Mouse (Mus musculus): ENCODE results near the gene Fblim1. TPM values are rescaled to one million over a fixed set of nuclear protein-coding genes. Genes with fewer than 3 reads are reported as not detected.

The Fblim1 gene
- polyA plus RNA-seq, 1 experiment from 2014 or later, result 77.2 TPM

DNA sequence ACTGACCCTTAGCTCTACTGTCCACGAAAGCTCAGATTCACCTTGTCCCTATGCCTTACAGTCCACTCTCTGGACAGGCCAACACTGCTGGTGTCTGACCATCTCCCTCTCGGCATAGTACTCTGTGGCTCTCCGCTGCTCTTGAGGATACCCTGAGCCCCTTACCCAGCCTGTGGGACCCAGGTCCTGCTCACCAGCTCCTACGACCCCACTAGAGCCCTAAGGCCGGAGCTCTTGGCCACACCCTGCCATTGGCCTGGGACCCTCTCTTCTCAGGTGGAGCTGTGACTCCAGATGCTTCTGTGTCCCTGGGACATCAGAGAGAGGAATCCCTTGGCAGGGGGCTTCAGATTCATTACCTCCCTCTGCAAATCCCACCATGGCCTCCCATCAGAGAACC is 475 bp downstream of the Fblim1 start:
- Histone ChIP-seq H3K9ac (ENCODE audit: low read length) (no peak overlapping the region), H3K4me3 (replicated peaks; ENCODE audit: low read length) (no peak overlapping the region), H3K4me2 (ENCODE audit: low read depth, low read length) (no peak overlapping the region), H3K9me3 (replicated peaks; ENCODE audit: control insufficient read depth, low read length) (no peaks in the 10 kb centered on the region), H3K27ac (ENCODE audit: low read length) (no peak overlapping the region; the same call in 1 of the 2 replicates), H3K4me1 (ENCODE audit: control insufficient read depth, insufficient read depth, low read length) (peaks cover 26% of the 10 kb centered on the region), H3K27me3 (ENCODE audit: control insufficient read depth, insufficient read depth, low read length) (no peaks in the 10 kb centered on the region), H3K36me3 (ENCODE audit: control insufficient read depth, insufficient read depth, low read length) (no peaks in the 10 kb centered on the region)
- no peak for ATAC-seq (ENCODE audit: insufficient read depth, low FRiP score)
- 91% methylated on average over 5 of the region's 5 CpGs for WGBS

DNA sequence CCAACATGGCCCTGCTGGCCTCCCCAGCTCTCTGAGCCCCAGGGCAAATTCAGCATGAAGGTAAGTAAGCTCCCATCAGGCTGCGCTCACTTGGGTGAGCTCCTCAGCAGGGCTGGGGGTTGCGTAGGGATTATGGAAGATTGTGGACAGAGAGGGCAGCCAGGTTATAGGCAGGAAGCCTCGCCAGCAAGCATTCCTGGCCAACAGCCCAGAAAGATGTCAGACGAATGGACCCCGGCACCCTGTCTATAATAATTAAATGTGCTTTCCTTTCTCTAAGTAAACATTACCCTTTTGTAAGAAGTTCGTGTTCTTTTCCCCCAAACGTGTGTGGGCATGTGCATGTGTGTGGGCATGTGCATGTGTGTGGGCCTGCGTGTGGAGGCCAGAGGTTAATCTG is 1.4 kb downstream of the Fblim1 start:
- H3K27me3 ChIP-seq (ENCODE audit: control insufficient read depth, insufficient read depth, low read length), result no peaks in the 10 kb centered on the region
- 22% methylated on average over 8 of the region's 8 CpGs for WGBS
- peak; percentile 21; the same call in 1 of the 2 replicates for ATAC-seq (ENCODE audit: insufficient read depth, low FRiP score)
- H3K4me2 ChIP-seq (ENCODE audit: low read depth, low read length), result 0 out of 2 replicates have a peak overlapping the region, but pooled peaks have one; percentile 17
- H3K27ac ChIP-seq (ENCODE audit: low read length), result peak overlapping the region; percentile 79
- H3K9me3 ChIP-seq (replicated peaks; ENCODE audit: control insufficient read depth, low read length), result no peaks in the 10 kb centered on the region
- H3K4me3 ChIP-seq (replicated peaks; ENCODE audit: low read length), result no peak overlapping the region
- peaks cover 33% of the 10 kb centered on the region for H3K4me1 ChIP-seq (ENCODE audit: control insufficient read depth, insufficient read depth, low read length)
- no peaks in the 10 kb centered on the region for H3K36me3 ChIP-seq (ENCODE audit: control insufficient read depth, insufficient read depth, low read length)
- H3K9ac ChIP-seq (ENCODE audit: low read length), result peak overlapping the region; percentile 40; the same call in 1 of the 2 replicates

DNA sequence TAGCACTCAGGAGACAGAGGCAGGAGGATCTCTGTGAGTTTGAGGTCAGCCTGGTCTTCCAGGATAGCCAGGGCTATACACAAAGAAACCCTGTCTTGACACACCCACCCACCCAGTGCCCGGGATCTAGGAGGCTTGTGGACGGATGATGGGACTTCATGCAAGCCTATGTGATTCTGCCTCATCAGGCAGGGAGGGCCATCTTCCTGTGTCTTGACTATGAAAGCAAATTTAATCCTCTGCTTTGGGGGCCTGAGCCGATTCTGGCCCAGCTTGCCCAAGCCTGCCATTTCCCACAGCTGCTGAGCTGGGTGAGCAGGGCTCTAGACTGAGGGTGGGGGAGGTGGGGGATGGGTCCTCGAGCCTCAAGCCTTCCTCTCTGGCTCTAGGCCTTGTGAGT is 2.0 kb downstream of the Fblim1 start:
- no peaks in the 10 kb centered on the region for H3K36me3 ChIP-seq (ENCODE audit: control insufficient read depth, insufficient read depth, low read length)
- no peaks in the 10 kb centered on the region for H3K27me3 ChIP-seq (ENCODE audit: control insufficient read depth, insufficient read depth, low read length)
- H3K9me3 ChIP-seq (replicated peaks; ENCODE audit: control insufficient read depth, low read length), result no peaks in the 10 kb centered on the region
- peak overlapping the region; percentile 79 for H3K27ac ChIP-seq (ENCODE audit: low read length)
- H3K4me1 ChIP-seq (ENCODE audit: control insufficient read depth, insufficient read depth, low read length), result peaks cover 33% of the 10 kb centered on the region
- H3K4me3 ChIP-seq (replicated peaks; ENCODE audit: low read length), result no peak overlapping the region
- 53% methylated on average over 4 of the region's 4 CpGs for WGBS
- H3K9ac ChIP-seq (ENCODE audit: low read length), result peak overlapping the region; percentile 40; the same call in 1 of the 2 replicates
- 0 out of 2 replicates have a peak overlapping the region, but pooled peaks have one; percentile 17 for H3K4me2 ChIP-seq (ENCODE audit: low read depth, low read length)
- ATAC-seq (ENCODE audit: insufficient read depth, low FRiP score), result no peak

DNA sequence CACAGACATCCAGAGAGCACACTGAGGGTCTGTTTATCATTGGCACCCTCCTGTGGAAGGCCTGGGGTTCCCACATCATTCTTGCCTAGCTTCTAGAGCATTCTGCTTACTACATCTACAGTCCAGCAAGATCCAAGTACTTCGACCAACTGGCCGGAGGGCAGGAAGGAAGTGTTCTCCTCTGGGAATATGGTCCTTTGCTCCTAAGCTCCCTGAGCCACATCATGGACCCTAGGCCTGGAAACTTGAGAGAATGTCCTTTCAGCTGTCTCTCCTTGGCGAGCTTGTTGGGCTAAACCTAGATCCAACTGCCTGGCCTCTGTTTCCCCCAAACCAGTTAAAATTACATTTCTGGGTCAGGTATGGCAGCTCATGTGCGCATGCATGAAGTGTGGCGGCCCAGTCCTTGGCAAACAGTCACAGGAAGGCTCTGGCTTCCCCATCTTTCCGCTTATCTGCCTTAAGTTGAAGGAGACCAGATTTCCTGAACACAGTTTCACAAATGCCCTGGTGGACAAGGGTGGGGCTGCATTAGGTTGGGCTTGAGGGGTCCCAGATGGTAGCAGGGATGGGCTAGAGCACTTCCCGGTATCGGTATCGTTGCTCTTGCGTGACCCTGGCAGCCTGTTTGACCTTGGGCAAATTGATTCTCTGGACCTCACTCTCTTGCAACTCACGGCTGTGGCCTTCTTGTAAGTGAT is 3.2 kb downstream of the Fblim1 start:
- Histone ChIP-seq H3K9me3 (replicated peaks; ENCODE audit: control insufficient read depth, low read length) (no peaks in the 10 kb centered on the region), H3K27ac (ENCODE audit: low read length) (peak overlapping the region; percentile 24; the same call in 1 of the 2 replicates), H3K4me1 (ENCODE audit: control insufficient read depth, insufficient read depth, low read length) (peaks cover 34% of the 10 kb centered on the region), H3K4me3 (replicated peaks; ENCODE audit: low read length) (no peak overlapping the region), H3K9ac (ENCODE audit: low read length) (no peak overlapping the region), H3K36me3 (ENCODE audit: control insufficient read depth, insufficient read depth, low read length) (no peaks in the 10 kb centered on the region), H3K27me3 (ENCODE audit: control insufficient read depth, insufficient read depth, low read length) (no peaks in the 10 kb centered on the region), H3K4me2 (ENCODE audit: low read depth, low read length) (no peak overlapping the region)
- ATAC-seq (ENCODE audit: insufficient read depth, low FRiP score), result no peak
- 61% methylated on average over 11 of the region's 11 CpGs for WGBS

DNA sequence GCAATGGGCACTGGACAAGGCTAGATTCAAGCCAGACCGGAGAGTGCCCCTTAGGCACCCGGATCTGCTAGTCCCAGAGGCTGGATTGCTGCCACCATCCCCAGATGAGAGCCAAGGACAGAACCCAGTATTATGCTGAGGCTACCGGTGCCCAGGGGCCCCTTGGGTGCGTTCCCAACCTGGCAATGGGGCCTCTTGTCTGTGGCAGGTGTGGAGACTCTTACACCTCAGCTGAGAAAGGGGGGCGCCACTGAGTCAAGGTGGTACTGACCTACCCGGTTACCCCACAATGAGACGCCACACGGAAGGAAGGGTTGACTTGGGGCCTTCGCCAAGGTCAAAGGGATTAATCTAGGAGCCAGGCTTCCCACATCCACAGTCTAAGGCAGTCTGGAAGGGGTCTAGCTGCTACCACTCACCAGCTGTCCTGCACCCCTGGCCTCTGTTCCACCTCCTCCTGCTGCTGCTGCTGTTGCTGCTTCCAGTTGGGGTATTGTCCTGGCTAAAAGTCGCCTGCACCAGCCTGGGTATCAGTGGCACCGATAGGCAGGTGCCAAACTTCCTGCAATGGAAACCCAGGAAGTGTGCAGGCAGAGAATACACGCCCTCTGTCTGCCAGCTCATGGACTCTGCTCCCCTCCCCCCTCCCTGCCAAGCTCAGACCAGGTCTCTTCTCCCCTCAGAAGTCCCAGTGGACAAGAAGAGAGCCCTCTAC is 4.6 kb downstream of the Fblim1 start:
- H3K4me3 ChIP-seq (replicated peaks; ENCODE audit: low read length), result no peak overlapping the region
- no peak overlapping the region; the same call in 1 of the 2 replicates for H3K27ac ChIP-seq (ENCODE audit: low read length)
- 71% methylated on average over 12 of the region's 12 CpGs for WGBS
- no peaks in the 10 kb centered on the region for H3K9me3 ChIP-seq (replicated peaks; ENCODE audit: control insufficient read depth, low read length)
- H3K4me2 ChIP-seq (ENCODE audit: low read depth, low read length), result no peak overlapping the region
- H3K4me1 ChIP-seq (ENCODE audit: control insufficient read depth, insufficient read depth, low read length), result peaks cover 36% of the 10 kb centered on the region
- H3K36me3 ChIP-seq (ENCODE audit: control insufficient read depth, insufficient read depth, low read length), result no peaks in the 10 kb centered on the region
- H3K9ac ChIP-seq (ENCODE audit: low read length), result peak overlapping the region; percentile 31; the same call in 1 of the 2 replicates
- ATAC-seq (ENCODE audit: insufficient read depth, low FRiP score), result no peak
- H3K27me3 ChIP-seq (ENCODE audit: control insufficient read depth, insufficient read depth, low read length), result no peaks in the 10 kb centered on the region

DNA sequence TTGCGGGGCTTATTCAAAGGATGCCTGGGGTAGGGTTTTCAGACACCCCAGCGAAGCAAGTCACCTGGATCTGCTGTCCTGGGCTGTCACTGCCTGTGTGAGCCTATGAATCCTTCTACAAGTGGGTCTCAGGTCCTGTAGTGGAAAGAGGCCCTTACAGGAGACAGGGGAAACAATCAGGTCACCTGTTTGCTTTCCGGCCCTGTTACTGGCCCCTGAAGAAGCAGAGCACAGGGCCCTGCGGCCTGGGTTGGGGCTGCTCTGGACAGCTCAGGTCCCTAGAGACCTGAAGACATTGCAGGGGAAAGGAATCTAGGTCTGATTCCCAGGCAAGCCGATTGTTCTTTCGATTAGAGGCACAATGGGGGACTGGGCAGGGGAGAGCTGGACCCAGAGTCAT is 5.5 kb downstream of the Fblim1 start:
- ATAC-seq (ENCODE audit: insufficient read depth, low FRiP score), result no peak
- H3K36me3 ChIP-seq (ENCODE audit: control insufficient read depth, insufficient read depth, low read length), result no peaks in the 10 kb centered on the region
- H3K27me3 ChIP-seq (ENCODE audit: control insufficient read depth, insufficient read depth, low read length), result no peaks in the 10 kb centered on the region
- peaks cover 34% of the 10 kb centered on the region for H3K4me1 ChIP-seq (ENCODE audit: control insufficient read depth, insufficient read depth, low read length)
- peak overlapping the region; percentile 89; the same call in 1 of the 2 replicates for H3K4me2 ChIP-seq (ENCODE audit: low read depth, low read length)
- H3K9me3 ChIP-seq (replicated peaks; ENCODE audit: control insufficient read depth, low read length), result no peaks in the 10 kb centered on the region
- 30% methylated on average over 6 of the region's 6 CpGs for WGBS
- H3K27ac ChIP-seq (ENCODE audit: low read length), result peak overlapping the region; percentile 92
- 0 out of 2 replicates have a peak overlapping the region, but pooled peaks have one; percentile 34 for H3K9ac ChIP-seq (ENCODE audit: low read length)
- H3K4me3 ChIP-seq (replicated peaks; ENCODE audit: low read length), result no peak overlapping the region

DNA sequence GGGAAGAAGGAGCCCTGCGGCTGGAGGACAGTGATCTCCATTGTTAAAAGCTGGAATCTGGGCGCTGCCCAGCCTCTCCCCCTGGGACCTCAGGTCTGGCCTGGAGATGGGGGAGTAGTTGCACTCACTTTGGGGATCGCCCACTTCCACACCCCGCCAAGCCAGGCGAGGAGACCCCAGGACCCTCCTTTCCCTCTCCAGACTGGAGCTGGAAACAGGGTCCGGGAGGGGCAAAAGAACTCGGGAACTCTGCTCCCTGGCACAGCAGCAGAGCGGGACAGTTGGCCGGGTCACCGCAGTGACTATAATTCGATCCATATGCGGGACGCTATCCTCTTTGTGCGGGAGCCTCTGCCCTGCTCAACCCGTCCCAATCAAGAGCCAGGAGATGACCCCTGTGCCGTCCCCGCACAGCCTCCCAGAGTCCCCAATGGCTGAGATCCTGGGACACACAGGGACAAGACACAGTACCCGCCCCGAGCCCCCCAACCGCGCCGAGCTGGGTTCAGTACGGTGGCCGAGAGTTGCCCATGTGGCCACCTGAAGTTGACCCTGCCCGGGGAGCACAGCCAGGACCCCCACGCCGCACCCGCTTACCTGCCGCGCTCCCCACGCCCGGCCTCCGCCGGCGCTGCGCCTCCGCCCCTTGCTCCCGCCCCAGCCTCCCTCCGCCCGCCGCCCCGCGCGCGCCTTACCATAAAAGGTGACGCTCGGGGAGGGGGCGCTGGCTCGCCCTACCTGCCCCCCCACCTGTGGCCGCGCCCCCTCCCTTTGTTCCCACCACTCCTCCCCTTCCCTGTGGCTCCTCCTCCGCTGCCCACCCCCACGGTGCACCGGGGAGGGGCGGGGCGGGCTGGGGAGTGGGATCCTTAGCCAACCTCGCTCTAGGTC is 6.4 kb downstream of the Fblim1 start:
- Histone ChIP-seq H3K4me3 (replicated peaks; ENCODE audit: low read length) (peak overlapping the region; percentile 72), H3K27me3 (ENCODE audit: control insufficient read depth, insufficient read depth, low read length) (no peaks in the 10 kb centered on the region), H3K4me2 (ENCODE audit: low read depth, low read length) (peak overlapping the region; percentile 89), H3K36me3 (ENCODE audit: control insufficient read depth, insufficient read depth, low read length) (no peaks in the 10 kb centered on the region), H3K27ac (ENCODE audit: low read length) (peak overlapping the region; percentile 92), H3K4me1 (ENCODE audit: control insufficient read depth, insufficient read depth, low read length) (peaks cover 31% of the 10 kb centered on the region), H3K9me3 (replicated peaks; ENCODE audit: control insufficient read depth, low read length) (no peaks in the 10 kb centered on the region), H3K9ac (ENCODE audit: low read length) (peak overlapping the region; percentile 90)
- under 1% methylated on average over 55 of the region's 57 CpGs for WGBS
- peak; percentile 20; the same call in 1 of the 2 replicates for ATAC-seq (ENCODE audit: insufficient read depth, low FRiP score)

DNA sequence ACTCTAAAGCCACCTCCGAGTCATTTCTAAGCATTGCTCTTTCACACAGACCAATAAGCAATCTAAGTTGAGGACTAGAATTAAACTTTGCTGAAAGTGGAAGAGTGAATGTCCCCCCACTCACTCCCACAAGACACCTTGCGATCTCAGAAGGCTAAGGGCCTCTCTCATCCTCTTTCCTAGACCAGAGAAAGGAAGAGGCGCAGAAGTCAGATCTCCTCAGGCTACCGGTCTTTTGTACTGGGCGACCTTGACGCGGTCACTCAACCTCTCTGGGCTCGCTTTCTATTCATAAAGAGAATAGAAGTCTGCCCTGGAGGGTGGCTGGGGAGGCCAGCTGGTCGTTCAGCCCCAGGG is 7.0 kb downstream of the Fblim1 start:
- WGBS, result 1% methylated on average over 9 of the region's 9 CpGs
- peak overlapping the region; percentile 90 for H3K9ac ChIP-seq (ENCODE audit: low read length)
- H3K4me3 ChIP-seq (replicated peaks; ENCODE audit: low read length), result peak overlapping the region; percentile 72
- H3K4me2 ChIP-seq (ENCODE audit: low read depth, low read length), result peak overlapping the region; percentile 89
- H3K9me3 ChIP-seq (replicated peaks; ENCODE audit: control insufficient read depth, low read length), result no peaks in the 10 kb centered on the region
- peak overlapping the region; percentile 92 for H3K27ac ChIP-seq (ENCODE audit: low read length)
- H3K36me3 ChIP-seq (ENCODE audit: control insufficient read depth, insufficient read depth, low read length), result no peaks in the 10 kb centered on the region
- ATAC-seq (ENCODE audit: insufficient read depth, low FRiP score), result no peak
- no peaks in the 10 kb centered on the region for H3K27me3 ChIP-seq (ENCODE audit: control insufficient read depth, insufficient read depth, low read length)
- peaks cover 25% of the 10 kb centered on the region for H3K4me1 ChIP-seq (ENCODE audit: control insufficient read depth, insufficient read depth, low read length)

All from stomach, embryonic 16.5 days (tissue).